Mouse (Mus musculus) small intestine, adult 2 months (tissue): ENCODE data around the gene Sorcs2.

Experiments
- CTCF ChIP-seq: fragments of 200-500 bp; IDR thresholded peaks from 2 replicates; pipeline ENCODE4 v1.5.1; 2012; ENCODE audit warnings: low read depth, mild to moderate bottlenecking, control low read depth, inconsistent platforms, low read length, moderate library complexity, mixed read lengths; ENCODE audit not compliant: insufficient replicate concordance, insufficient read length; ENCODE audit errors: extremely low read depth
- POLR2A ChIP-seq: fragments of 200-500 bp; IDR thresholded peaks from 2 replicates; pipeline ENCODE4 v1.6.1; 2012; ENCODE audit warnings: low read depth, mild to moderate bottlenecking, control low read depth, inconsistent platforms, low read length, moderate library complexity

DNA sequence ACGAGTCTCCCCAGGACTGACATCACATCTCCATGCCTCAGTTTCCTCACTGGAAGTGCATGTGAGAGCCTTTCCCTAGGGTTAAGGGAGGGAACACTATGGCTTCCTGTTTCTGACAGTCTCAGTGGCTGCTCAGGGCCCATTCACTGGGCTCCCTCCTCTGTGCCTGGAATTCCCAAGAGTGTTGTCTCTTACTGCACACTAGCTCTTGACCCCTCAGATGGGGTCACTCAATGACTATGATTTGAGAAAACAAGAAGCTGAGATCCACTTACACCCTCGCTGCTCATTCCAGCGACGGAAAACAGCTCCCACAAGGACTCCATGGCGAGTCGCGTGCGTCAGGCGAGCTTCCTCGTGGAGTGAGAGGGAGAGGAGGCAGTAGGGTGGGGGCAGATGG, 296.8 kb downstream of the Sorcs2 start:
- TF ChIP-seq POLR2A (no peak), CTCF (no peak)
